Mouse (Mus musculus) neutrophil, adult 5-6 weeks (primary cell): ENCODE data around the gene Gpr108. TPM values are rescaled to one million over a fixed set of nuclear protein-coding genes. Genes with fewer than 3 reads are reported as not detected.

ENCODE experiments used
- total RNA-seq: library from RNA; stranded (forward); fragments of 200-1000 nt; gene quantifications from 2 replicates; pipeline ENCODE4 v1.2.3, GENCODE M21; 2017

Gene Gpr108
- total RNA-seq, 1 experiment from 2014 or later: 34.1 TPM

Other genes with a start within 250 kb of the Gpr108 start
- not detected in 2 replicates for gene Pspn, start 248.4 kb downstream of the Gpr108 start, total RNA-seq
- 56.5 and 56.7 TPM in 2 replicates for gene Gtf2f1, start 237.2 kb downstream of the Gpr108 start, total RNA-seq
- not detected in 2 replicates for gene Gm17949, start 237.0 kb downstream of the Gpr108 start, total RNA-seq
- 54.5 and 58.2 TPM in 2 replicates for gene Khsrp, start 216.9 kb downstream of the Gpr108 start, total RNA-seq
- gene Slc25a41, start 206.8 kb downstream of the Gpr108 start, total RNA-seq: not detected in 2 replicates
- 3.3 TPM in 2 replicates for gene Crb3, start 189.3 kb downstream of the Gpr108 start, total RNA-seq
- gene Slc25a23, start 188.6 kb downstream of the Gpr108 start, total RNA-seq: 3.4 and 3.6 TPM in 2 replicates
- 145 and 158 TPM in 2 replicates for gene Dennd1c, start 169.9 kb downstream of the Gpr108 start, total RNA-seq
- gene Tubb4a, start 160.7 kb downstream of the Gpr108 start, total RNA-seq: 0.37 and 0.70 TPM in 2 replicates
- 1.7 and 2.0 TPM in 2 replicates for gene Tnfsf9, start 143.1 kb downstream of the Gpr108 start, total RNA-seq
- not detected in 2 replicates for gene Cd70, start 98.7 kb downstream of the Gpr108 start, total RNA-seq
- 79.1 and 86.9 TPM in 2 replicates for gene Tnfsf14, start 54.3 kb downstream of the Gpr108 start, total RNA-seq
- gene C3, start 20.3 kb downstream of the Gpr108 start, total RNA-seq: 164 TPM in 2 replicates
- gene Trip10, start 1.0 kb upstream of the Gpr108 start, total RNA-seq: 3.4 and 4.1 TPM in 2 replicates
- gene Vav1, start 30.7 kb upstream of the Gpr108 start, total RNA-seq: 373 and 377 TPM in 2 replicates
- gene Adgre1, start 110.2 kb upstream of the Gpr108 start, total RNA-seq: 62.1 and 63.0 TPM in 2 replicates